ENCODE assay signal across 18 mouse cellular contexts in genomic region chr1:128723843-128724242, GRCm38 (mm10).
DNase-seq lines count a peak whose midpoint lies in the region; ATAC-seq and TF ChIP-seq lines count a peak whose summit lies in the region.
"Had no signal": no experiment of that assay in that cellular context is flagged by ENCODE, and none has a peak within 500 bp of the region (broad histone marks: within the 10 kb centered on the region; RNA-seq: fewer than 3 reads in every experiment).

No protein-coding gene starts in this region.

- H3K79me2 ChIP-seq in CH12.LX (replicated peaks; ENCODE audit: control insufficient read depth, extremely low read depth, insufficient read depth, poor library complexity, severe bottlenecking) = no peaks in the 10 kb centered on the region

- ATAC-seq in kidney, embryonic 16.5 days (ENCODE audit: low FRiP score, low TSS enrichment) = no peak
- ATAC-seq in monocyte, adult 5-6 weeks (replicated peaks; ENCODE audit: insufficient number of reproducible peaks, low FRiP score, low TSS enrichment, poor library complexity, severe bottlenecking) = peak; percentile 28; the same call in 1 of the 2 replicates
- no peak for ATAC-seq in hindbrain, embryonic 13.5 days (ENCODE audit: low FRiP score)
- ATAC-seq: forebrain, embryonic 13.5 days; forebrain, postnatal 0 days; hindbrain, embryonic 16.5 days had no signal

- H3K4me1 ChIP-seq in kidney, embryonic 16.5 days (ENCODE audit: insufficient read depth, low read length) = no peaks in the 10 kb centered on the region
- peaks cover 0 to 8% of the 10 kb centered on the region in 2 experiments; a peak in 1 of 4 replicates for H3K4me1 ChIP-seq in CH12.LX (ENCODE audit: control insufficient read depth in 1 of 2, insufficient read depth in 2 of 2)
- no peaks in the 10 kb centered on the region for H3K4me1 ChIP-seq in hindbrain, embryonic 13.5 days (replicated peaks)
- H3K4me1 ChIP-seq: embryonic facial prominence, embryonic 10.5 days; forebrain, embryonic 13.5 days had no signal

- H3K4me3 ChIP-seq in kidney, embryonic 16.5 days (ENCODE audit: low read length) = no peak overlapping the region
- H3K4me3 ChIP-seq in CH12.LX (replicated peaks in 1 of 3; ENCODE audit: low read depth in 2 of 3, low read length in 2 of 3, poor library complexity in 1 of 3) = no peak overlapping the region
- H3K4me3 ChIP-seq in hindbrain, embryonic 13.5 days = no peak overlapping the region
- H3K4me3 ChIP-seq: embryonic facial prominence, embryonic 10.5 days; forebrain, embryonic 13.5 days; heart, embryonic 13.5 days had no signal

- no peaks in the 10 kb centered on the region for H3K36me3 ChIP-seq in kidney, embryonic 16.5 days (ENCODE audit: insufficient read depth, low read length)
- no peaks in the 10 kb centered on the region for H3K36me3 ChIP-seq in CH12.LX (replicated peaks in 1 of 2; ENCODE audit: control insufficient read depth in 1 of 2, insufficient read depth in 1 of 2, low read length in 1 of 2)
- H3K36me3 ChIP-seq in hindbrain, embryonic 13.5 days = no peaks in the 10 kb centered on the region
- H3K36me3 ChIP-seq: embryonic facial prominence, embryonic 10.5 days; heart, embryonic 13.5 days had no signal

- dilution Hi-C loops in CH12.LX (cut with MboI; ENCODE audit: extremely low pct_ligation_motif_present, extremely low pct_unique_long_range_greater_than_20kb, low sequenced_read_pairs) = no loop called here

- in situ Hi-C loops in CH12.LX (cut with MboI; ENCODE audit: low pct_ligation_motif_present, low pct_unique_long_range_greater_than_20kb, low sequenced_read_pairs) = loop anchor here (10.0 kb wide), 1 partner anchor 359 kb away; no protein-coding TSS in a partner anchor

- no peak overlapping the region for H3K4me2 ChIP-seq in kidney, embryonic 16.5 days (replicated peaks; ENCODE audit: low read depth, low read length)
- no peak overlapping the region for H3K4me2 ChIP-seq in CH12.LX (ENCODE audit: insufficient read depth, low read depth, poor library complexity, severe bottlenecking)
- H3K4me2 ChIP-seq in hindbrain, embryonic 13.5 days = no peak overlapping the region
- H3K4me2 ChIP-seq: forebrain, embryonic 13.5 days; heart, embryonic 13.5 days had no signal

- H3K9me3 ChIP-seq in kidney, embryonic 16.5 days (ENCODE audit: low read length) = no peaks in the 10 kb centered on the region
- H3K9me3 ChIP-seq in CH12.LX (replicated peaks; ENCODE audit: low read length) = no peaks in the 10 kb centered on the region
- H3K9me3 ChIP-seq in hindbrain, embryonic 13.5 days = no peaks in the 10 kb centered on the region
- H3K9me3 ChIP-seq: embryonic facial prominence, embryonic 10.5 days; forebrain, embryonic 13.5 days; heart, embryonic 13.5 days had no signal

- 20% methylated on average over 3 of the region's 3 CpGs for WGBS in kidney, embryonic 16.5 days
- 61% methylated on average over 3 of the region's 3 CpGs for WGBS in hindbrain, embryonic 13.5 days

- no peak overlapping the region for H3K27ac ChIP-seq in kidney, embryonic 16.5 days (ENCODE audit: low read length)
- no peak overlapping the region for H3K27ac ChIP-seq in CH12.LX (ENCODE audit: insufficient read depth, low read depth)
- H3K27ac ChIP-seq in hindbrain, embryonic 13.5 days = no peak overlapping the region
- H3K27ac ChIP-seq: embryonic facial prominence, embryonic 10.5 days; forebrain, embryonic 13.5 days; heart, embryonic 13.5 days had no signal

- no peak for TF ChIP-seq RAD21 in CH12.LX (IDR thresholded peaks at IDR 0.05; ENCODE audit: low read depth, low read length)

- TF ChIP-seq EP300 in CH12.LX (IDR thresholded peaks at IDR 0.05; ENCODE audit: low read length) = no peak

- TF ChIP-seq CTCF in CH12.LX (conservative IDR thresholded peaks at IDR 0.05 in 1 of 2, IDR thresholded peaks at IDR 0.05 in 1 of 2; ENCODE audit: low read depth in 2 of 2, low read length in 2 of 2) = no peak

- H3K9ac ChIP-seq in kidney, embryonic 16.5 days (replicated peaks; ENCODE audit: low read length) = no peak overlapping the region
- no peak overlapping the region for H3K9ac ChIP-seq in CH12.LX (ENCODE audit: insufficient read depth, low read depth)
- no peak overlapping the region for H3K9ac ChIP-seq in hindbrain, embryonic 13.5 days
- H3K9ac ChIP-seq: forebrain, embryonic 13.5 days; forebrain, postnatal 0 days; heart, embryonic 13.5 days had no signal

- DNase-seq in kidney, adult 11 months = peak; percentile 58
- DNase-seq in kidney, adult 9 months = peak; percentile 51
- DNase-seq in kidney, postnatal 10 days = no peak
- no peak for DNase-seq in CH12.LX (ENCODE audit: extremely low read depth)
- DNase-seq in cerebellum, adult 11 months = no peak
- DNase-seq: adrenal gland, postnatal 14 days; cerebellum, adult 2 months; cerebellum, postnatal 10 days; forebrain, postnatal 0 days; gastrocnemius, postnatal 14 days; heart, postnatal 36 days had no signal

- no peak for TF ChIP-seq POLR2A in CH12.LX (IDR thresholded peaks at IDR 0.05; ENCODE audit: low read depth, low read length)

- no peaks in the 10 kb centered on the region for H3K27me3 ChIP-seq in kidney, embryonic 16.5 days (ENCODE audit: insufficient read depth, low read length)
- H3K27me3 ChIP-seq in CH12.LX (replicated peaks) = no peaks in the 10 kb centered on the region
- H3K27me3 ChIP-seq in hindbrain, embryonic 13.5 days = no peaks in the 10 kb centered on the region
- H3K27me3 ChIP-seq: forebrain, embryonic 13.5 days; heart, embryonic 13.5 days had no signal

TF ChIP-seq in CH12.LX, 34 proteins besides CTCF, POLR2A, EP300 and RAD21:
- TF ChIP-seq MAFK (IDR thresholded peaks at IDR 0.05; ENCODE audit: insufficient replicate concordance, low read length) (no peak), TCF12 (IDR thresholded peaks at IDR 0.05; ENCODE audit: low read depth, low read length) (no peak), MYC (IDR thresholded peaks at IDR 0.05; ENCODE audit: low read depth, low read length) (no peak), KAT2A (IDR thresholded peaks at IDR 0.05; ENCODE audit: insufficient replicate concordance, low read length) (no peak), ZNF384 (IDR thresholded peaks at IDR 0.05; ENCODE audit: low read depth, low read length) (no peak), NRF1 (IDR thresholded peaks at IDR 0.05; ENCODE audit: low read depth, low read length) (no peak), BHLHE40 (IDR thresholded peaks at IDR 0.05; ENCODE audit: low read depth, low read length) (peak; percentile 25; the same call in 1 of the 2 replicates)

Comparison
In these comparisons a context has a peak if more than half of its experiments do, and no peak if none do; other contexts are left out.
1. DNase-seq: peak in kidney, adult 11 months (single experiment) and kidney, adult 9 months (single experiment); none in kidney, postnatal 10 days (single experiment), CH12.LX (single experiment) and cerebellum, adult 11 months (single experiment).